Mouse (Mus musculus): Measurements from ENCODE around the gene Mfap5. TPM values are rescaled to one million over a fixed set of nuclear protein-coding genes. Genes with fewer than 3 reads are reported as not detected.
"Not testable (repeated sequence)": the region's sequence is repeated elsewhere in the genome, so short reads cannot be mapped to it uniquely, and the experiment has no call there.

Mfap5 gene
- polyA plus RNA-seq, 1 experiment, result 6.5 TPM

- no peak overlapping the region for H3K27ac ChIP-seq (ENCODE audit: control insufficient read depth, insufficient read depth, low read depth, low read length)
- TF ChIP-seq CTCF (IDR thresholded peaks at IDR 0.05; ENCODE audit: control insufficient read depth, insufficient read depth, insufficient replicate concordance, low read depth, low read length), result no peak
- no peak for TF ChIP-seq POLR2A (IDR thresholded peaks at IDR 0.05; ENCODE audit: control insufficient read depth, low read depth, low read length)
- peaks cover 6% of the 10 kb centered on the region for H3K4me1 ChIP-seq (ENCODE audit: control insufficient read depth, insufficient read depth, low read length)
- no peak overlapping the region for H3K4me3 ChIP-seq (ENCODE audit: control insufficient read depth, low read depth, low read length)
- no peaks in the 10 kb centered on the region for H3K27me3 ChIP-seq (ENCODE audit: control insufficient read depth, insufficient read depth, low read length)
- no peaks in the 10 kb centered on the region for H3K36me3 ChIP-seq (ENCODE audit: control insufficient read depth, insufficient read depth, low read length)
These were observed 27.2 kb downstream of the Mfap5 start for GRCm38 (mm10) chr6:122532883-122533302.

GRCm38 (mm10) chr6:122534032-122534431 lies 28.4 kb downstream of the Mfap5 start:
- no peaks in the 10 kb centered on the region for H3K36me3 ChIP-seq (ENCODE audit: control insufficient read depth, insufficient read depth, low read length)
- H3K27ac ChIP-seq (ENCODE audit: control insufficient read depth, insufficient read depth, low read depth, low read length), result no peak overlapping the region
- TF ChIP-seq CTCF (IDR thresholded peaks at IDR 0.05; ENCODE audit: control insufficient read depth, insufficient read depth, insufficient replicate concordance, low read depth, low read length), result no peak
- TF ChIP-seq POLR2A (IDR thresholded peaks at IDR 0.05; ENCODE audit: control insufficient read depth, low read depth, low read length), result no peak
- H3K27me3 ChIP-seq (ENCODE audit: control insufficient read depth, insufficient read depth, low read length), result no peaks in the 10 kb centered on the region
- H3K4me3 ChIP-seq (ENCODE audit: control insufficient read depth, low read depth, low read length), result no peak overlapping the region
- H3K4me1 ChIP-seq (ENCODE audit: control insufficient read depth, insufficient read depth, low read length), result peaks cover 6% of the 10 kb centered on the region

- H3K27me3 ChIP-seq (ENCODE audit: control insufficient read depth, insufficient read depth, low read length), result no peaks in the 10 kb centered on the region
- no peaks in the 10 kb centered on the region for H3K36me3 ChIP-seq (ENCODE audit: control insufficient read depth, insufficient read depth, low read length)
- H3K27ac ChIP-seq (ENCODE audit: control insufficient read depth, insufficient read depth, low read depth, low read length), result no peak overlapping the region
- H3K4me1 ChIP-seq (ENCODE audit: control insufficient read depth, insufficient read depth, low read length), result peaks cover 3% of the 10 kb centered on the region; the same call in 1 of the 2 replicates
- TF ChIP-seq POLR2A (IDR thresholded peaks at IDR 0.05; ENCODE audit: control insufficient read depth, low read depth, low read length) (no peak), CTCF (IDR thresholded peaks at IDR 0.05; ENCODE audit: control insufficient read depth, insufficient read depth, insufficient replicate concordance, low read depth, low read length) (no peak)
- H3K4me3 ChIP-seq (ENCODE audit: control insufficient read depth, low read depth, low read length), result no peak overlapping the region
These were observed 33.9 kb downstream of the Mfap5 start for GRCm38 (mm10) chr6:122539564-122539963.

GRCm38 (mm10) chr6:122542459-122542858 lies 36.8 kb downstream of the Mfap5 start:
- H3K27me3 ChIP-seq (ENCODE audit: control insufficient read depth, insufficient read depth, low read length); H3K27ac ChIP-seq (ENCODE audit: control insufficient read depth, insufficient read depth, low read depth, low read length); H3K4me3 ChIP-seq (ENCODE audit: control insufficient read depth, low read depth, low read length); H3K36me3 ChIP-seq (ENCODE audit: control insufficient read depth, insufficient read depth, low read length); H3K4me1 ChIP-seq (ENCODE audit: control insufficient read depth, insufficient read depth, low read length): not testable (repeated sequence)

GRCm38 (mm10) chr6:122543574-122543973 lies 37.9 kb downstream of the Mfap5 start:
- Histone ChIP-seq H3K27ac (ENCODE audit: control insufficient read depth, insufficient read depth, low read depth, low read length) (no peak overlapping the region), H3K4me3 (ENCODE audit: control insufficient read depth, low read depth, low read length) (no peak overlapping the region), H3K4me1 (ENCODE audit: control insufficient read depth, insufficient read depth, low read length) (peaks cover 2% of the 10 kb centered on the region; the same call in 1 of the 2 replicates), H3K36me3 (ENCODE audit: control insufficient read depth, insufficient read depth, low read length) (no peaks in the 10 kb centered on the region), H3K27me3 (ENCODE audit: control insufficient read depth, insufficient read depth, low read length) (no peaks in the 10 kb centered on the region)
- TF ChIP-seq POLR2A (IDR thresholded peaks at IDR 0.05; ENCODE audit: control insufficient read depth, low read depth, low read length) (no peak), CTCF (IDR thresholded peaks at IDR 0.05; ENCODE audit: control insufficient read depth, insufficient read depth, insufficient replicate concordance, low read depth, low read length) (no peak)

- H3K4me1 ChIP-seq (ENCODE audit: control insufficient read depth, insufficient read depth, low read length), result peaks cover 2% of the 10 kb centered on the region; the same call in 1 of the 2 replicates
- H3K4me3 ChIP-seq (ENCODE audit: control insufficient read depth, low read depth, low read length), result no peak overlapping the region
- H3K36me3 ChIP-seq (ENCODE audit: control insufficient read depth, insufficient read depth, low read length), result no peaks in the 10 kb centered on the region
- TF ChIP-seq CTCF (IDR thresholded peaks at IDR 0.05; ENCODE audit: control insufficient read depth, insufficient read depth, insufficient replicate concordance, low read depth, low read length) (no peak), POLR2A (IDR thresholded peaks at IDR 0.05; ENCODE audit: control insufficient read depth, low read depth, low read length) (no peak)
- H3K27ac ChIP-seq (ENCODE audit: control insufficient read depth, insufficient read depth, low read depth, low read length), result no peak overlapping the region
- H3K27me3 ChIP-seq (ENCODE audit: control insufficient read depth, insufficient read depth, low read length), result no peaks in the 10 kb centered on the region
These were observed 39.0 kb downstream of the Mfap5 start for GRCm38 (mm10) chr6:122544672-122545071.

- H3K36me3 ChIP-seq (ENCODE audit: control insufficient read depth, insufficient read depth, low read length), result no peaks in the 10 kb centered on the region
- no peak overlapping the region for H3K4me3 ChIP-seq (ENCODE audit: control insufficient read depth, low read depth, low read length)
- no peak overlapping the region for H3K27ac ChIP-seq (ENCODE audit: control insufficient read depth, insufficient read depth, low read depth, low read length)
- H3K27me3 ChIP-seq (ENCODE audit: control insufficient read depth, insufficient read depth, low read length), result no peaks in the 10 kb centered on the region
- H3K4me1 ChIP-seq (ENCODE audit: control insufficient read depth, insufficient read depth, low read length), result peaks cover 2% of the 10 kb centered on the region; the same call in 1 of the 2 replicates
- no peak for TF ChIP-seq CTCF (IDR thresholded peaks at IDR 0.05; ENCODE audit: control insufficient read depth, insufficient read depth, insufficient replicate concordance, low read depth, low read length)
- no peak for TF ChIP-seq POLR2A (IDR thresholded peaks at IDR 0.05; ENCODE audit: control insufficient read depth, low read depth, low read length)
These were observed 39.7 kb downstream of the Mfap5 start for GRCm38 (mm10) chr6:122545289-122545882.

- H3K4me3 ChIP-seq (ENCODE audit: control insufficient read depth, low read depth, low read length), result no peak overlapping the region; the same call in 1 of the 2 replicates
- peaks cover 2% of the 10 kb centered on the region; the same call in 1 of the 2 replicates for H3K4me1 ChIP-seq (ENCODE audit: control insufficient read depth, insufficient read depth, low read length)
- H3K27me3 ChIP-seq (ENCODE audit: control insufficient read depth, insufficient read depth, low read length), result no peaks in the 10 kb centered on the region
- no peak overlapping the region for H3K27ac ChIP-seq (ENCODE audit: control insufficient read depth, insufficient read depth, low read depth, low read length)
- no peak for TF ChIP-seq CTCF (IDR thresholded peaks at IDR 0.05; ENCODE audit: control insufficient read depth, insufficient read depth, insufficient replicate concordance, low read depth, low read length)
- no peak for TF ChIP-seq POLR2A (IDR thresholded peaks at IDR 0.05; ENCODE audit: control insufficient read depth, low read depth, low read length)
- H3K36me3 ChIP-seq (ENCODE audit: control insufficient read depth, insufficient read depth, low read length), result no peaks in the 10 kb centered on the region
These were observed 40.3 kb downstream of the Mfap5 start for GRCm38 (mm10) chr6:122545948-122546347.

Measured in testis, adult 2 months (tissue).